Mouse (Mus musculus): ENCODE data around the gene Apoc3.

DNA sequence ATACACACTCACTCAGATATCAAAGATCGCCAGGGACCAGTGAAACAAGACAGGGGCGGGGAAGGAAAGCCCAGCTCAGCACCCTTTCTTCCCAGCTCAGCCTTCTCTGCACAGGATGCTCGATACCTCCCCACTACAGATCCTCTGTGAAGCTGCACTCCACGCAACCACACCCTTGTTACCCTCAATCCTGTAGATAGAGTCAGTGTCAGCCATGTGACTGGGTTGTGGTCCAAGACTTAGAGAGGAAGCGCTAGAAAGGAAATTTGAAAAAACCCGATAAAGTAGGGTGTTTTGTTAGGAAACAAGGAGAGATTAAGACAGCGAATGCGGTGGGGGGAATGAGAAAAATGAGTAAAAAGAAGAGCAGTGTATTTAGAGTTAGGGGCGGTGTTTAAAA is 36.6 kb upstream of the Apoc3 start:
- TF ChIP-seq POLR2A (IDR thresholded peaks at IDR 0.05; ENCODE audit: low read depth, low read length) (no peak), CTCF (IDR thresholded peaks at IDR 0.05; ENCODE audit: extremely low read depth, insufficient read length, insufficient replicate concordance, low read depth, low read length) (no peak)
